Mouse (Mus musculus) liver, embryonic 12.5 days (tissue): ENCODE results near the gene Wdr26. TPM values are rescaled to one million over a fixed set of nuclear protein-coding genes. Genes with fewer than 3 reads are reported as not detected.

Experiments used
- polyA plus RNA-seq: library from polyadenylated mRNA; unstranded; fragments of >200 nt; fragmentation: Nextera tagmentation; extraction: Ambion mirVana; gene quantifications from 2 replicates; pipeline ENCODE4 v1.2.1, GENCODE M21; 2016

Wdr26 gene
- polyA plus RNA-seq, 1 experiment from 2014 or later: 52.5 TPM

Other genes with a start within 250 kb of the Wdr26 start
- 2.1 and 2.2 TPM in 2 replicates for gene Ephx1, start 191.1 kb downstream of the Wdr26 start, polyA plus RNA-seq
- 0.08 TPM in 1 of 2 replicates, not detected in the other for gene 9130409I23Rik, start 160.8 kb downstream of the Wdr26 start, polyA plus RNA-seq
- gene Nvl, start 67.8 kb downstream of the Wdr26 start, polyA plus RNA-seq: 19.6 and 20.0 TPM in 2 replicates
- gene Cnih4, start 67.3 kb downstream of the Wdr26 start, polyA plus RNA-seq: 56.4 and 62.1 TPM in 2 replicates
- 0.05 TPM in 2 replicates for gene Cnih3, start 140.6 kb upstream of the Wdr26 start, polyA plus RNA-seq